Mouse (Mus musculus) olfactory bulb, adult 2 months (tissue): ENCODE results near the gene Frmpd2. TPM values are rescaled to one million over a fixed set of nuclear protein-coding genes. Genes with fewer than 3 reads are reported as not detected.
"Not testable (repeated sequence)": the region's sequence is repeated elsewhere in the genome, so short reads cannot be mapped to it uniquely, and the experiment has no call there.

Experiments used
- H3K27ac ChIP-seq: fragments of 200-500 bp; 2 replicates; pipeline ENCODE4 v1.5.1; 2012; ENCODE audit warnings: low read depth, low read length; ENCODE audit not compliant: insufficient read depth
- H3K4me1 ChIP-seq: fragments of 200-500 bp; 2 replicates; pipeline ENCODE4 v1.6.1; 2012; ENCODE audit warnings: low read length; ENCODE audit not compliant: control insufficient read depth, insufficient read depth
- H3K4me3 ChIP-seq: fragments of 200-500 bp; 2 replicates; pipeline ENCODE4 v1.5.1; 2012; ENCODE audit warnings: mild to moderate bottlenecking, low read depth, low read length, moderate library complexity; ENCODE audit not compliant: insufficient read depth
- CTCF ChIP-seq: fragments of 200-500 bp; IDR thresholded peaks from 2 replicates; pipeline ENCODE4 v1.5.1; 2012; ENCODE audit warnings: low read depth, mild to moderate bottlenecking, low read length, moderate library complexity; ENCODE audit not compliant: insufficient read depth
- POLR2A ChIP-seq: fragments of 200-500 bp; IDR thresholded peaks from 2 replicates; pipeline ENCODE4 v1.6.1; 2012; ENCODE audit warnings: mild to moderate bottlenecking, low read depth, low read length, moderate library complexity; ENCODE audit not compliant: insufficient read depth
- WGBS: fragments of 180-500 bp; shearing (Covaris S2); methylation state at CpG from one replicate; pipeline ENCODE4 v1.1.7; 2018; 5-methylcytosine and 5-hydroxymethylcytosine counted together
- polyA plus RNA-seq: library from polyadenylated mRNA; stranded (reverse); fragments of >200 nt; gene quantifications from 2 replicates; pipeline ENCODE4 v1.2.4, GENCODE M21; 2012; ENCODE audit warnings: low replicate concordance; ENCODE audit not compliant: missing spikeins, insufficient read depth, insufficient read length

Gene Frmpd2
- not detected in 2 replicates for polyA plus RNA-seq

- no peak within 1 kb of the TSS for H3K27ac ChIP-seq
- WGBS = 75% methylated on average over 3 of the region's 3 CpGs
- TF ChIP-seq CTCF (no peak), POLR2A (no peak)
- H3K4me1 ChIP-seq = no peaks in the 10 kb centered on the region
- no peak within 1 kb of the TSS for H3K4me3 ChIP-seq
Observed at GRCm38 (mm10) chr14:33471331-33471730, at the start of gene Frmpd2. Gene Frmpd2, plus strand, starts transcription at chr14:33471696.

- Histone ChIP-seq H3K27ac (no peak overlapping the region), H3K4me1 (peaks cover 4% of the 10 kb centered on the region; the same call in 1 of the 2 replicates), H3K4me3 (no peak overlapping the region)
- WGBS = 58% methylated on average over 1 of the region's 1 CpGs
- TF ChIP-seq CTCF = no peak
- no peak for TF ChIP-seq POLR2A
Observed at GRCm38 (mm10) chr14:33423003-33423402, 48.5 kb upstream of the Frmpd2 start.

- H3K4me3 ChIP-seq = no peak overlapping the region
- H3K27ac ChIP-seq = no peak overlapping the region
- TF ChIP-seq CTCF (no peak), POLR2A (no peak)
- peaks cover 4% of the 10 kb centered on the region; the same call in 1 of the 2 replicates for H3K4me1 ChIP-seq
Observed at GRCm38 (mm10) chr14:33424124-33424523, 47.4 kb upstream of the Frmpd2 start.

- not testable (repeated sequence) for H3K27ac ChIP-seq, H3K4me1 ChIP-seq, H3K4me3 ChIP-seq
- WGBS = 81% methylated on average over 4 of the region's 4 CpGs
Observed at GRCm38 (mm10) chr14:33432485-33432884, 39.0 kb upstream of the Frmpd2 start.

- no peak overlapping the region for H3K4me3 ChIP-seq
- WGBS = 82% methylated on average over 2 of the region's 2 CpGs
- no peak for TF ChIP-seq CTCF
- no peak for TF ChIP-seq POLR2A
- H3K4me1 ChIP-seq = peaks cover 2% of the 10 kb centered on the region; the same call in 1 of the 2 replicates
- H3K27ac ChIP-seq = no peak overlapping the region
Observed at GRCm38 (mm10) chr14:33443780-33444179, 27.7 kb upstream of the Frmpd2 start.

GRCm38 (mm10) chr14:33445962-33446361, 25.5 kb upstream of the Frmpd2 start:
- no peak overlapping the region for H3K4me3 ChIP-seq
- TF ChIP-seq POLR2A = no peak
- TF ChIP-seq CTCF = no peak
- whole genome bisulfite sequencing = 13% methylated on average over 3 of the region's 3 CpGs
- H3K27ac ChIP-seq = no peak overlapping the region
- H3K4me1 ChIP-seq = peaks cover 2% of the 10 kb centered on the region; the same call in 1 of the 2 replicates

- TF ChIP-seq POLR2A = no peak
- TF ChIP-seq CTCF = no peak
- Histone ChIP-seq H3K4me3 (peak overlapping the region; percentile 72), H3K27ac (0 out of 2 replicates have a peak overlapping the region, but pooled peaks have one; percentile 66), H3K4me1 (peaks cover 2% of the 10 kb centered on the region; the same call in 1 of the 2 replicates)
- WGBS = under 1% methylated on average over 71 of the region's 72 CpGs
Observed at GRCm38 (mm10) chr14:33446561-33447023, 24.9 kb upstream of the Frmpd2 start.

GRCm38 (mm10) chr14:33447027-33447569, 24.4 kb upstream of the Frmpd2 start, which contains the start of gene Mapk8:
Gene Mapk8, minus strand, starts transcription at chr14:33447158.
- TF ChIP-seq CTCF = no peak
- TF ChIP-seq POLR2A = peak; percentile 92
- H3K27ac ChIP-seq = 0 out of 2 replicates have a peak within 1 kb of the TSS, but pooled peaks have one; percentile 66
- peak within 1 kb of the TSS; percentile 72 for H3K4me3 ChIP-seq
- H3K4me1 ChIP-seq = peaks cover 2% of the 10 kb centered on the region; the same call in 1 of the 2 replicates
- WGBS = under 1% methylated on average over 65 of the region's 70 CpGs

GRCm38 (mm10) chr14:33448276-33448675, 23.2 kb upstream of the Frmpd2 start:
- Histone ChIP-seq H3K4me3 (no peak overlapping the region), H3K27ac (no peak overlapping the region), H3K4me1 (peaks cover 2% of the 10 kb centered on the region; the same call in 1 of the 2 replicates)
- 87% methylated on average over 4 of the region's 4 CpGs for WGBS
- TF ChIP-seq CTCF = no peak
- TF ChIP-seq POLR2A = no peak

GRCm38 (mm10) chr14:33449296-33449840, 22.1 kb upstream of the Frmpd2 start:
- H3K4me1 ChIP-seq = peaks cover 2% of the 10 kb centered on the region; the same call in 1 of the 2 replicates
- H3K4me3 ChIP-seq = no peak overlapping the region
- no peak overlapping the region for H3K27ac ChIP-seq
- 78% methylated on average over 2 of the region's 2 CpGs for WGBS
- no peak for TF ChIP-seq CTCF
- no peak for TF ChIP-seq POLR2A
